Mouse (Mus musculus): ENCODE results near the gene Golga3. TPM values are rescaled to one million over a fixed set of nuclear protein-coding genes. Genes with fewer than 3 reads are reported as not detected.

Gene Golga3
- total RNA-seq, 4 experiments from 2014 or later, result 49.5 to 52.7 (median 50.6) TPM

DNA sequence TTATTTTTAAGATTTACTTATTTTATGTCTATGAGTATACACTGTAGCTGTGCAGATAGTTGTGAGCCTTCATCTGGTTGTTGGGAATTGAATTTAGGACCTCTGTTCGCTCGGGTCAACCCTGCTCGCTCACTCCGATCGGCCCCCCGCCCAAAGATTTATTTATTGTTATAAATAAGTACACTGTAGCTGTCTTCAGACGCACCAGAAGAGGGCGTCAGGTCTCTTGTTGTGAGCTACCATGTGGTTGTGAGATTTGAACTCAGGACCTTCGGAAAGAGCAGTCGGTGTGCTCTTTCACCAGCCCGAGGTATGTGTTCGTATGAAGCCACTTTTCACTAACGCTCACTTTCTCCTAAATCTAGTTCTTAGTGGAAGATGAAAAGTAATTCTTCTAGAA lies 55.1 kb downstream of the Golga3 start:
- DNase-seq (ENCODE audit: low spot score in 2 of 2), result no peak

DNA sequence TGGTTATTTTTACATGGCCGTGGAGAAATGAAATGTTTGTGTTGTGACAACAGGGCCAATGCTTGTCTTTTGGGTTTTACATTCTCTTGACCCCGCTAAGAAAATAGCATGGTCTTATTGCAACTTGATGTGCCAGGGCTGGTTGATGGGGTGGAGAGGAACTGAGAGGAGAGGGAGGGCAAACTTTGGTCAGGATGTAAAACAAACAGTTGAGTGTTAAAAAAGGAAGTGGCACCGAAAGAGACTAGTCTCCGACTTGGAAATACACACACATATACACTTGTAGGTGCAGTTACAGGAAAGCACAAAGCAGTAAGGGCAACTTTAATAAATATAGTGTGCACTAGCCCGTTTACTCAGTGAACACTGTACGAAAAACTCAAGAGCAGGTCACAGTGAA lies 55.8 kb downstream of the Golga3 start:
- no peak for DNase-seq (ENCODE audit: low spot score in 2 of 2)

DNA sequence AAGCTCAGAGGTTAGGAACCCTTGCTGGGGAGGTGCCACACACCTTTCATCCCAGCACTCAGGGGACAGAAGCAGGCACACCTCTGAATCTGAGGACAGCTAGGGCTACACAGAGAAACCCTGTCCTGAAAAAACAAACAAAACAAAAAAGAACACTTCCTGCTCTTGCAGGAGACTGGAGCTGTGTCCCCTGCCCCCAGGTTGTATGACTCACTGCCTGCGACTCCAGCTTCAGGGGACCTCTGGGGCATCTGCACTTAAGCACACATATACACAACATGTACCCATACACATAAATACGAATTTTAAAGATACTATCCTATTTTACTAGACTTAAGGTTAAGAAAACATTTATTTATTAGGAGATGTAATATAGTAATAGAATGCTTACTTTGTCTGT lies 67.6 kb downstream of the Golga3 start:
- no peak for DNase-seq (ENCODE audit: low spot score in 2 of 2)

DNA sequence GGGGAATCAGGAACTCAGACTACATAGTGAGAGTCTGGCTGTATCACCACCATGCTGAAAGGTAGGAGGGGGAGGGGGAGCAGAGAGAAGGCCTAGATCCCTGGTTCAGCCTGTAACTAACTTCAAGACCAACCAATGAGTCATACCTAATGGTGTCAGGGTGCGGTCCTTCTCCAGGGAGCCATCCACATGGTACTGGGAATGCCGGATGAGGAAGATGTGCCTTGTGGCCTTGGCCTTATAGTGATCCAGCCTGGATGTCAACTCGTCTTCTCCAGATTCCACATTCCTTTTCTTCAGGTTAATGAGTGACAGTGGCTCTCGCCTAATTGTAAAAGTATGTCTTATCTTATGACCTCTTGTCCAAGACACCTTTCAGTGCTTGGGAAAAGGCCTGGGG lies 90.4 kb downstream of the Golga3 start:
- DNase-seq (ENCODE audit: low spot score in 2 of 2), result no peak

DNA sequence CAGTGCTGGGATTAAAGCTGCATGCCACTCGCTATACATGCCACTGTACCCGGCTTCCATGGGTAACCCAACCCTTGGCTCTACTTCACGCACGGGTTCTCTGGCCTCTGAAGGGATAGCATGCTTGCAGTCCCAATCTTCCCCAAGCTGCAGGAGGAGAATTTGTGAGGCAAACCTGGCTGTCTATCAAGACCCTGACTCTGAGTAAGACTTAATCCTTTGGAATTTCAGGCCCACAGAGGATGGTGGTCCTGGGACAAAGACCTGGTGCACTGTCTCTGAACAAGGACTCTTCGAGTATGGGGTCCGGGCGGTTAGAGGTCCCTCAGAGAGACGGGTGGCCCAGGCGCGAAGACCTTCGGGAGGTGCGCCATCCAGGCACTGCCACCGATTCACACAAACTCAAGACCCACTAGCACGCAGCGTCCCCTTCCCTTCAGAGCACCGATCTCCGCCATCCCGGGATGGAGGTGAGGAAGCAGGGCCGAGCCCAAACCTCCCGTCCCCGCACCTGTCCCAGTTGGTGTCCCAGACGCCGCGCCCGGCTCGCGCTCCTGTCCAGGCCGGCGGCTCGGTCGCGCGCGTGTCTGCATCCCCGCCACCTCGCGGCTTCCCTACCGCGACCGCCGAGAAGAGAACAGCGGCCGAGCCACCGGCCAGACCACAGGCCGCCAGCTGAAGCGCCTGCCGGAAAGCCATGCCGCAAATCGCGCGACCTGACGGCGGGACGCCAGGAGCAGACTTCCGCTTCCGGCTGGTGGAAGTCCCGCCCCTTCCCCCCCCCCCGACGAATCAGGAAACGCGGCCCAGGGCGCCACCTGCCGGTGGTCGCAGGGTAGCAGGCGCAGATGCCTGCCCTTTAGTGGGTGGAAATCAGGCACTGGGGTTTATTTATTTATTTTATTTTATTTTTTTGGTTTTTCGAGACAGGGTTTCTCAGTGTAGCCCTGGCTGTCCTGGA lies 92.9 kb downstream of the Golga3 start, which contains the start of gene Pgam5:
Gene Pgam5, minus strand, starts transcription at position 773 of the 961 bp plus-strand sequence.
- peak; percentile 57 to 85 for DNase-seq (ENCODE audit: low spot score in 2 of 2)

DNA sequence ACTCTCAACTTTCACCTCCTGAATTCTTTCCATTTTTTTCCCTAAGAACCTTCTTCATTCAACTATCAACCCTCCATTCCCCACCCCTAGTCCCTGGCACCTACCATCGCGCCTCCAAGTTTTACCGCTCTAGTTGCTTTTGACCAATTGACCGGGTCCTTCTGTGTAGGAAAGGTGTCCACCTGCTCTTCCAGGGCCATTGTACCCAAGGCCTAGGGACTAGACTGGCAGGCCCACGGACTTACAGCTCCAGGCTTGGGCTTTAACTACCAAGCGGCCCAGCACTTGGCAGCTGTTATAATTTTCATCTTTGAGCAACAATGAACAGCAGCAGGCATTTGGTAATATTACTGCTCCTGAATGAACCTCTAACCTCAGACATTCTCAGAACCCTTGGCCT lies 93.7 kb downstream of the Golga3 start:
- no peak for DNase-seq (ENCODE audit: low spot score in 2 of 2)

DNA sequence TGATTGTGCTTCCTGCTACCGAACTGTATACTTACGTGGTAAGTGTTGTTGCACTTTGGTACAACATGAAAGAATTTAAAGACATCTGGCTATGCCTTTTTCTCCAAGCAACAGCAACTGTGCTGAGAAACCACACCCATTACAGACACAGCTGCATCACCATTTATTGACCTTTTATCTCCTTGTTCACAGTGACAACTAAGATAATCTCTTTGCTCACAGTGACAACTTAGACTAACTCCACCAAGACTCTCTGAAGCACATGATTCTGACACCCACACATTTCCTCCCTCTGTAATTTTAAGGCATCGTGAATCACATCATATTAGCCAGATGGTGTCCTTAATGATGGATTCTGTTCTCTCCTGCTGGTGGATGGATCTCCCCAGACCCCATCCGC lies 97.6 kb downstream of the Golga3 start:
- DNase-seq (ENCODE audit: low spot score in 2 of 2), result no peak

DNA sequence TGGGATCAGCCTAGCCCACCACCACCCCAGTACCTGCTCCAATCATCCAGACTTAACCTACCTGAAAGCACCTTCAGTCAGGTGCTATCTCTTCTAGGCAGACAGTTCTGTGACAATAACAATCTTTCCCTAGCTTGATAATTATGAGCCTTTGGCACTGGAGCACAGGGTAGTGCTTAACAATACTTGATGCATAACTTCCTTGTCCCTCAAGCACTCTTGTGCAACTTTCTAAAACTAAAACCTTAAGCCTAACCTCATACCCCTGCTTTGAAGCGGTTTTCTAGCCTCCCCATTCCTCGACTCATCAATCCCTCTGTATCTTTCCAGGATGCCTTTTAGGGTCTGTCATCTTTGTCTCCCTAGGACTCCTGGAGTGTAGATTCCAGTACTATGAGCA lies 98.3 kb downstream of the Golga3 start:
- no peak for DNase-seq (ENCODE audit: low spot score in 2 of 2)

Other genes starting within 250 kb of the Golga3 start
- 10 to 100 TPM; 50.8 to 76.7 (median 63.9) TPM for gene Zfp932, start 180.2 kb upstream of the Golga3 start, total RNA-seq (2022)
- gene Gm17655, start 104.2 kb upstream of the Golga3 start, total RNA-seq (2022), result 10 to 100 TPM in 2 of 4 experiments, 1 to 10 TPM in 2; 4.8 to 15.5 (median 11.4) TPM
- gene Gm35315, start 82.3 kb upstream of the Golga3 start, total RNA-seq (2022), result 1 to 10 TPM in 1 of 4 experiments, under 1 TPM in 3; 0.35 to 1.0 (median 0.68) TPM
- gene Plcxd1, start 76.7 kb upstream of the Golga3 start, total RNA-seq (2022), result 1 to 10 TPM; 4.7 to 7.2 (median 5.7) TPM
- 10 to 100 TPM; 83.8 to 92.2 (median 89.3) TPM for gene Gtpbp6, start 68.5 kb upstream of the Golga3 start, total RNA-seq (2022)
- gene Zfp605, start 66.6 kb upstream of the Golga3 start, total RNA-seq (2022), result 10 to 100 TPM; 14.4 to 18.4 (median 16.9) TPM
- 10 to 100 TPM; 46.2 to 67.9 (median 48.7) TPM for gene Chfr, start 40.9 kb upstream of the Golga3 start, total RNA-seq (2022)
- 10 to 100 TPM; 37.4 to 49.0 (median 41.3) TPM for gene Ankle2, start 54.3 kb downstream of the Golga3 start, total RNA-seq (2022)
- 10 to 100 TPM; 52.1 to 57.2 (median 54.9) TPM for gene Pgam5, start 93.2 kb downstream of the Golga3 start, total RNA-seq (2022)
- gene Pxmp2, start 109.5 kb downstream of the Golga3 start, total RNA-seq (2022), result 1 to 10 TPM; 8.3 to 9.5 (median 8.8) TPM
- 1 to 10 TPM; 1.4 to 2.2 (median 2.1) TPM for gene Pole, start 109.6 kb downstream of the Golga3 start, total RNA-seq (2022)
- under 1 TPM in 3 of 4 experiments, not detected in 1; 0.21 to 0.39 (median 0.27) TPM for gene P2rx2, start 166.5 kb downstream of the Golga3 start, total RNA-seq (2022)
- not detected for gene Lrcol1, start 168.0 kb downstream of the Golga3 start, total RNA-seq (2022)

Measured in layer of hippocampus, adult 8-10 months (tissue).